Mouse (Mus musculus) regulatory T cell (primary cell): Measurements from ENCODE around the gene Inhbe.

Experiments used
- in situ Hi-C: fragments of 300-600 bp; cut with MboI, MseI; formaldehyde crosslinking; loops from one replicate; pipeline ENCODE4 v1.15.1; 2025; ENCODE audit warnings: high pct_unique_total_duplicates

Gene Inhbe

GRCm38 (mm10) chr10:127353909-127354895, at the start of gene Inhbe:
TSS of gene Inhbe (minus strand) at chr10:127354411.
- in situ Hi-C loops: no loop called here

DNA sequence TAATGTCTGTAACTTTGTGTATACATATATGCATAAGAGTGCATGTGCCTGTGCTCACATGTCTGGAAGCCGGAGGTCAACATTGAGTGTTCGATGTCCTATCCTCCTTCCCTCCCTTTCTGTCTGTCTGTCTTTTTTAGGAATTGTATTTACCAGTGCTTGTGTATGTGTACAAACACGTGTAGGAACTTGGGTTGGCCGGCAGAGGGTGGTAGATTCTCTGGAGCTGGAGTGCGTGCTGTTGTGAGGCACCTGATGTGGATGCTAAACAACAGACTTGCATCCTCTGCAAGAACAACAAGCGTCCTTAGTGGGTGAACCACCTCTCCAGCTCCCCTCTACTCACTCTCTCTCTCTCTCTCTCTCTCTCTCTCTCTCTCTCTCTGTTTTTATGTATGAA, 37.6 kb upstream of the Inhbe start:
- in situ Hi-C loops: no loop called here

DNA sequence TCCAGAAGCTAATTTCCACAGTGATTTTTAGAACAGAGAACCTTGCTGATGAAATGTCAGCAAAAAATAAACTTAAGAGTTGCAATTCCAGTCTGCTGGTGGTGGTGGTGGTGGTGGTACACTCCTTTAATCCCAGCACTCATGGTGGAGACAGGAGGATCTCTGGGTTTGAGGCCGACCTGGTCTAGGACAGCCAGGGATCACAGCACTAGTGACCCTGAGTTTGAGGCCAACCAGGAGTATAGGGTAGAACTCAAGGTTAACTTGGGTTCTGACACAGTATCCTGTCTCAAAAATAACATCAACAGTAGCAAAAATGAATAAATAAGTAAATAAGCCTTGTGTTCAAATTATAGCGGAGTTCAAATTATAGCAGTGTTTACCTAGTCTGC, 27.5 kb upstream of the Inhbe start:
- in situ Hi-C loops: no loop called here

DNA sequence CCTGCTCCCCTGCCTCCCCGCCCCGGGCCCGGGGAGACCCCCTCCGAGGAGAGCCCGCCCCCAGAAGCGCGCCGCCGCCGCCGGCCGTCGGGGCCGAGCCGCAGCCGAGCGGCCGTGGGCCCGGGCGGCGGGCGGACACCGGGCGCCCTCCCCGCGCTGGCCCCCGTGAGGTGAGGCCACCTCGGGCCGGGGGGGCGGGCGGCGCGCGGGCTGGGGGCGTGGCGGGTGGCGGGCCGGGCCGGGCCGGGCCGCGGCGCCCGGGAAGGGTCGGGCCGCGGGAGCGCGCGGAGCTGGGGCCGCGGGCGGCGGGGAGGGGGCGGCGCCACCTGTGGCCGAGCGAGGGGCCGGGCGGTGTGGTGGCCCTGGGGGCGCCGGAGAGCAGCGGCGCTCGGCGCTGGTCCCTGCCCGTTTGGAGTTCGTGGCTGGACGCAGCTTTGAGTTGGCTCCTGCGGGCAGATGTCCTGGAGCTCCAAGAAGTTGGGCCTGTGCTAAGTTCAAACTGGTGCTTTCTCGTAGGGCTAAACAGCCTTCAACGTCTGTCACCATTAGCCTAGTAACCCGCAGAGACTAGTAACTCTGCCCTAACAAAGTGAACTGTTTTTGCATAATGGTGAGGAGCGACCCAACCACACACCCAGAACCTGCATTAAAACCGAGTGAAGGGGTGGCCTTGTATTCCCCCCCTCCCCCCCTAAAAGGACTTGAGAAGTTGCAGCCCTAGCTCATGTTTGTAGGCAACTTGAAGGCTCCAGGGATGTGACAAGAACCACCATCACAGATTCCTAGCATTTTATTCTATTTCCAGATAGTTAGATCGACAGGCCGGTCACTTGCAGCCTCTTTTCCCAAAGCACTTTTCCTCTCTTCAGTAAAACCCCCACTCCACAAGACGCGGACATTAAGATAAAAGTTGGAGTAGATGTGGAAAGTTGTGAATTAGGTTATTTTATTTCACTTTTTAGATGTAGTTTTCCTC, 26.8 kb upstream of the Inhbe start:
- in situ Hi-C loops: no loop called here

GRCm38 (mm10) chr10:127380251-127380691, 26.1 kb upstream of the Inhbe start, which contains the start of gene R3hdm2:
TSS of gene R3hdm2 (plus strand) at chr10:127380327.
- in situ Hi-C loops: no loop called here

DNA sequence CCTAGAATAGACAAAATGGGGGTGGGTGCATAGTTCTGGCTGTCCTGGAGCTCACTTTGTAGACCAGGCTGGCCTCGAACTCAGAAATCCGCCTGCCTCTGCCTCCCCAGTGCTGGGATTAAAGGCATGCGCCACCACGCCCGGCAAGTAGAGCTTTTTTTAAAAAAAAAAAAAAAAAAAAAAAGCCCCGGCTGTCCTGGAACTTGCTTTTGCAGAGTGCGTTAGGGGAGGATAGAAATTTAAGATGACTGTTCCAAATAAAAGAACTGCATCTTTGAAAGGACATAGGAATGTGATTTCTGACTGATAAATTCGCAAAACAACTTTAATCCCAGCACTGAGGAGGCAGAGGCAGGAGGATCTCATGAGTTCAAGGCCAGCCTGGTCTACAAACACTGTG, 25.4 kb upstream of the Inhbe start:
- in situ Hi-C loops: no loop called here

DNA sequence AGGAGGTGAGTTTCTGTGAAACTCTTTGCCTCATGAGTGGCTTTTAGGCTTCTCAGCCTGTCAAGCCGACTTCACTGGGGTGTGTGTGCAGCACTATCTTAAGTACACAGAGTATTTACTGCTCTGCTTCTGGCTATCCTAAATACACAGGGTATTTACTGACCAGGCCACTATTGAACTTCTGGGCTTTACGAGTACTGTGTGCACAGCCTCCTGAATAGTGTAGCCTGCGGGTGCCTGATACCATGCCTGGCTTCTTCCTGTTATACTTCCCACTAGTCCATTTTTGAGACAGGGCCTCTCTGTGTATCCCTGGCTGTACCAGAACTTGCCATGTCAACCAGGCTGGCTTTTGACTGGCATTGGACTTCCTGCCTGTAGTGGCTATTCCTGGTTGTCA, 23.5 kb upstream of the Inhbe start:
- in situ Hi-C loops: no loop called here

DNA sequence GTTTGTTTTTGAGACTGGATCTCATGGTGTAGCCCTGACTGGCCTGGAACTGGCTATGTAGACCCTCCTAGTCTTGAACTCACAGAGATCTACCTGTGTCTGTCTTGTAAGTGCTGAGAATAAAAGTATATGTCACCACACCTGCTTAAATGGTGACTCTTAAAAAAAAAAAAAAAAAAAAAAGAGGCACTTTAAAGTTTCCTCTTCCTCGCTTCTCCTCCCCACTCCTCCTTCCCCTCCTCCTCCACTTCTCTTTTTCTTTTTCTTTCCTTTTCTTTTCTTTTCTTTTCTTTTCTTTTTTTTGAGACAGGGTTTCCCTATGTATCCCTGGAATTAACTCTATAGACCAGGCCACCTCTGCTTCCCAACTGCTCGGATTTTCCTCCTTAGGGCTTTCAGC, 16.8 kb upstream of the Inhbe start:
- in situ Hi-C loops: no loop called here

- in situ Hi-C loops: no loop called here
Observed at GRCm38 (mm10) chr10:127369834-127370820, 15.9 kb upstream of the Inhbe start, which contains the start of gene Inhbc. TSS of gene Inhbc (minus strand) at chr10:127370431.

GRCm38 (mm10) chr10:127368273-127368672, 14.1 kb upstream of the Inhbe start:
- in situ Hi-C loops: no loop called here

DNA sequence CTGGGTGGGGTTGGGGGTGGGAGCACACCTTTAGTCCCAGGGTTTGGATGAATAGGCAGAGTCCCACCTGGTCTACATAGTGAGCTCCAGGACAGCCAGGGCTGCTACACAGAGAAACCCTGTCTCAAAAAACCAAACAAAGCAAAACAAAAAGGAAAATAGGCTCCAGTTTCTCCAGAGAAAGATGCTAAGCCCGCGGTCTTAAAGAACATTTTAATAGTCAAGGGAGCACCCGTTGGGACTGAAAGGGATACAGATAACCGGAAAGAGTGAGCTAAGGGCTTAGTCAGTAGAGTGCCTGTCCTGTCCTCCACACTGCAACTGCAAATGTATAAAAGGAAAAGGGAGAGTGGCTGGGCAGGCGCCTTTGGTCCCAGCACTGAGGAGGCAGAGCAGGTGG, 12.9 kb upstream of the Inhbe start:
- in situ Hi-C loops: no loop called here

DNA sequence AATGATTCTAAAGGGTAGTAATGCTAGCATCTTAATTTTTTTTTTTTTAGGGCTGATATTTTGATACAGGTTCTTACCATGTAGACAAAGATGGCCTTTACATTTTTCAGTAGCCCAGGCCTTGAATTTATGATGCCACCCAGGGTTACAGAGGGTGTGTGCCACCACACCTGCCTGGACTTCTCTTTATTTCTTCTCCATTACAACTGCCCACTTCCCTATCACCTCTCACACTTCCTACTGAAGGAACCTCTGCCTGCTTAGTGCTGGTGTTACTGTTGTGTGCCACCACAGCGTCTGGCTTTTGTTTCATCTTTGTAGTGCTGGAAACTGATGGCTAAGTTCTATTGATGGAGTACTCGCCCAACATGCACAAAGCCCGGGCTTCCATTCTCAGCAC, 6.5 kb upstream of the Inhbe start:
- in situ Hi-C loops: no loop called here

- in situ Hi-C loops: no loop called here
Observed at GRCm38 (mm10) chr10:127355336-127355735, 1.1 kb upstream of the Inhbe start.

DNA sequence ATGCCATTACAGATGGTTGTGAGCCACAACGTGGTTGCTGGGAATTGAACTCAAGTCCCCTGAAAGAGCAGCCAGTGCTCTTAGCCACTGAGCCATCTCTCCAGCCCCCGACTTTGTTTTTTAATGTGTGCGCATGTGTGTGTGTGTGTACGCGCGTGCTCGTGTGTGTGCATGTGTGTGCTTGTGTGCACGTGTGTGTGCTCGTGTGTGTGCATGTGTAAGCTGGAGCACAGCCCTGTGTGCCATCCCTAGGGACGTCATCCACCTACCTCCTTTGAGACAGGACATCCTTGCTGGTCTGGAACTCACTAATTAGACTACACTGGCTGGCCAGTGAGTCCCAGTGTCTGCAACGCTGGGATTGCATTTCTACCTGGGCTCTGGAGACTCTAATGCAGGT, 1.4 kb downstream of the Inhbe start:
- in situ Hi-C loops: no loop called here

DNA sequence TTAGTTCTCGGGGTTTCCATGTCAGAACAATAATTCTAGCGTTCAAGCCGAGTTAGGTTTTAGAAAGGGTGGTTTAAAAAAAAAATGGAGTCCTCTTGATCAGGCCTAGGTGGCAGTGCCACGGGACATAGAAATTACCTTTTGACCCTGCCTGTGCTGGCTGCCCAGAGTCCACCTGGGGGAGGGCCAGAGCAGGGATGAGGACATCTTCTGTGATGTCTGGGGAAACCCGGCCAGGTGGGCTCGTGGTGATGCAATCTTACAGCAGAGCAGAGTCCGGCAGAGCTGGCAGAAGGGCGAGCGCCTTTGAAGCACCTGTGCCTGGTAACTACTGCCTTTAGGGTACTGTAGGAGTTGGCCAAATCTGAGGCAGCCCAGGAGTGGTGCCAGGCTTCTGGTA, 2.0 kb downstream of the Inhbe start:
- in situ Hi-C loops: no loop called here

GRCm38 (mm10) chr10:127351719-127352118, 2.5 kb downstream of the Inhbe start:
- in situ Hi-C loops: no loop called here

DNA sequence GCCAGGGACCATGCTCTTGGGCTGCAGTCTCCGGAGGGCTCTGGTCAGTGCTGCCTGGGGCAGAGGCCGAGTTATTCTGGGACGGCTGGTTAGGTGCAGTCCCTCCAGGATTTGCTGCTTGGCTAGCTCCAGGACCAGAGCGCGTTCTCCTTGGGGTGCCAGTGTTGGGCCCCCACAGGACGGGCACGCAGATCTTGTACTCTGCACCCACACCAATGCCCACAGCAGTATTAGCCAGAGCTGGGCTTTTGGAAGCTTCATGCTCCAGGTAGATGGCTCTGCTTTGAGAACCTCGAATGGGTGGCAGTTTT, 3.0 kb downstream of the Inhbe start:
- in situ Hi-C loops: no loop called here

DNA sequence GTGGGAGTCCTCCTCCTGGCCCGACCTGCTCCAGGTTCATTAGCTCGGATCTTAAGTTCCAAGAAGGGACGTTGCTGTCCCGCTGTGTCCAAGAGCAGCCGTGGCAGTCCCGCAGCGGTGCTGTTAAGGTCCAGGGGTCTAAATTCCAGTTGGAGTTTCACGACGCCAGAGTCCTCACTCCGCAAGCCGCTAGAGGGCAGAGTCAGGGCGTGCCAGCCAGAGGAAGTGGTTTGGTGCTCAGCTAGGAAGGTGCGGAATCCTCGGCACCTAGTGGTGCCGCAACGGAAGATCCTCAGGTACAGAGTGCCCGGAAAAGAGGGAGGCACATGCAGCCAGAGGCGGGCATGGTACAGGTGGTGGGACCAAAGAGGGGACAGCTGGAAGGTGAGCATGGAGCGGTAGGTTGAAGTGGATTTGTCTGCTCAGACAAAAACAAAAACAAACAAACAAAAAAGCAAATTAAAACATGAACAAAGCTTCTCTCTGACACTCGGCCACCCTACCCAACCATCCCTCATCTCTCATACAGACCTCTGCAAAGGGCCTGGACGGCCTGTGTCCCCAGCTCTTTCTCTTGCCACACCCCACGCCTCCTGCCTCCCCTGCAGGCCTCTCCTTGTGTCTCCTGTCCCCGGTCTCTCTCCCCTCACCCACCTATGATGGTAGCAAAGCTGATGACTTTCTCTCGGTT, 3.5 kb downstream of the Inhbe start:
- in situ Hi-C loops: no loop called here

GRCm38 (mm10) chr10:127349810-127350209, 4.4 kb downstream of the Inhbe start:
- in situ Hi-C loops: no loop called here

- in situ Hi-C loops: no loop called here
Observed at GRCm38 (mm10) chr10:127348957-127349356, 5.3 kb downstream of the Inhbe start.
